Mouse (Mus musculus): ENCODE measurements around the gene Vwf.

- TF ChIP-seq POLR2A (IDR thresholded peaks at IDR 0.05; ENCODE audit: insufficient read depth, low read depth, low read length) (no peak), CTCF (IDR thresholded peaks at IDR 0.05; ENCODE audit: insufficient read depth, low read depth, low read length) (no peak)
Observed at GRCm38 (mm10) chr6:125600669-125601068, 54.1 kb downstream of the Vwf start.
